Mouse (Mus musculus) lung, adult 18-20 months (tissue): ENCODE measurements around the gene Mafb.

Source experiments
- DNase-seq, 2 experiments: peaks; one replicate each; pipeline ENCODE4 v3.0.0; 2022; ENCODE audit warnings: mixed read lengths in 2 of 2

The Mafb gene

DNA sequence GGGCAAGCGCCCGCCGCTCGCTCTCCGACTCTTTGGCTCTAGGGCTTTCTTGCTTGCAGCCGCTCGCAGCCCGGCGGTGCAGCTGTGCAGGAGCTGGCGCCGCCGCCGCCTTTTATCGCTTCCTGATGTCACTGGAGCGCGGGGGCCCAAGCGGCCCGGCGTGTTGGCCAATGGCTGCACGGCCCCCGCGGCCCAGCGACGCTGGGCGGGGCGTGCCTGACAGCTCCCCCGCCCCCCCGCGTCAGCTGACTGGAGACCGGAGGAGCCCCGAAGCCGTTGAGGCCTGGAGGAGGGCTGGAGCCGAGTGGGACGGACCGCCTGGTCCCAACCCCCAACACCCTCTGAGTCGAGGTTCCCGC, at the start of gene Mafb:
Gene Mafb (minus strand): TSS at position 86 of the 359 bp plus-strand sequence.
- peak; percentile 90 to 93 for DNase-seq

- no peak for DNase-seq
These were observed 48.3 kb upstream of the Mafb start for GRCm38 (mm10) chr2:160415161-160415560.

GRCm38 (mm10) chr2:160414736-160415135, 47.9 kb upstream of the Mafb start:
- no peak for DNase-seq

DNA sequence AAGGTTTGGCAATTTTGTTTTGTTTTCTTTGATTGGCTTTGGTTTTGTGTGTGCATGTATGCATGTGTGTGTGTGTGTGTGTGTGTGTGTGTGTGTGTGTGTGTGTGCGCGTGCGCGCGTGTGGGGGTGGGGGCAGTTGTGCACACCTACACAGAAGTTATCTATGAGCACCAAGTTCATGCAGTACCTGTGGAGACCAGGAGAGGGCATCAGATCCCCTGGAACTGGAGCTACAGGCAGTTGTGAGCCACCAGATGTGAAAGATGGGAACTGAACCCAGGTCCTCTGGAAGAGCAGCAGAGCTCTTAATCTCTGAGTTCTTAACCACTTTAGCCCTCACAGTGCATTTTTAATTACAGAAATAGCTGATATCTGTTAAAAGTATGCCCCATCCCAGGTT, 47.1 kb upstream of the Mafb start:
- DNase-seq: peak in 1 of 2 experiments; percentile 17

GRCm38 (mm10) chr2:160413055-160413454, 46.2 kb upstream of the Mafb start:
- no peak for DNase-seq

- DNase-seq: no peak
These were observed 44.6 kb upstream of the Mafb start for GRCm38 (mm10) chr2:160411431-160411830.

DNA sequence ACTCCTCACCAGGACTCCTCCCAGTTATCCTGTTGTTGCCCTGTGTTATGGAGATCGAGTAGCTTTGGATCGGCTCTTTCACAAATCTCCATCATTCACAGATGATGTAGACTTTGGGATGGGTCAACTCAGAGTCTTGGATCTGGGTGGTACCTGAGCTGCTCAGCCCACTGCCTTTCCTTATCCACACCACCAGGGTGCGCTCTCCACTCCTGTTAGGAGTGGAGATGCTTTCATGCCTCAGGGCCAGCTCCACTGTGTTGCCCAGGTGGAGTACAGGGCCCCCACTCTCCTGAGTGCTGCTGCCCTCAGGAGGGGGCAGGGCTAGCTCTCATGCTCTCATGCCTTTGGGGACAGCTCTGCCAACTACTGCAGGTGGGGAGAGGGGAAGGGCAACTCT, 40.9 kb upstream of the Mafb start:
- DNase-seq: no peak

- no peak for DNase-seq
These were observed 30.9 kb upstream of the Mafb start for GRCm38 (mm10) chr2:160397747-160398146.

DNA sequence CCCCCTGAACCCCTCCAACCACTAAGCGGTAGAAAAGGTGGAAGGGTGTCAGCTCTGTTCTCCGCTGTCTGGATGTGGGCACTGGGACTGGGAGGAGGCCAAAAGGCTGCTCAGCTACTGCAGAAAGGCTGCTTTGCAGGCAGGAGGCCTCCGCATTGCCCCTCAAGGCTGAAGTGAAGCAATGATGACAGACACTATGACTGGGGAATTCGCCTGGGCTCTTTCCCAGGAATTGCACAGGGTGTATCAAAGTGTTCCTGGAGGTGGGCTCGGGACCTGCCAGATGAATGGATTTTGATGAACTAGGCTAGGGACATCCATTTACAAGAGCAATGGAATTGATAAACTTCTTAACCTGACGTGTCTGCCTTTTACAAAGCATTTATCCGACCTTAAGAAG, 27.9 kb upstream of the Mafb start:
- no peak for DNase-seq

DNA sequence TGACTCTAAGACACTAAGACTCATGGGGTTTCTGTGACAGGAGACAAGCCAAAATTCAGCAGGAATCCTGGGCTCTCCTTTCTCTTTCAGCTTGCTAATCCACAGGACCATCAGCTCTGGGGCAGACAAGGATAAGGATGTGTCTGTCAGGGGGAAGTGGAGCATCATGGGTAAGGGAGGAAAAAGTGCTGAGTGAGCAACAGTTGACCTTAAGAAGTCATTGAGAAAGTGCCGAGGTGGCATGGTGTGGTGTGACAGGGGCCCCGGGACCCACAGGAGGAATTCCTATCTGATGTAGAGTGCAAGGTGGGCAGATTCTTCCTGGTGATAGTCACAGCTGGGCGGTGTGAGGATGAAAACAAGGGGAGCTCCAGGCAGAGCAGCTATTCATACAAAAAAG, 25.8 kb upstream of the Mafb start:
- no peak for DNase-seq

DNA sequence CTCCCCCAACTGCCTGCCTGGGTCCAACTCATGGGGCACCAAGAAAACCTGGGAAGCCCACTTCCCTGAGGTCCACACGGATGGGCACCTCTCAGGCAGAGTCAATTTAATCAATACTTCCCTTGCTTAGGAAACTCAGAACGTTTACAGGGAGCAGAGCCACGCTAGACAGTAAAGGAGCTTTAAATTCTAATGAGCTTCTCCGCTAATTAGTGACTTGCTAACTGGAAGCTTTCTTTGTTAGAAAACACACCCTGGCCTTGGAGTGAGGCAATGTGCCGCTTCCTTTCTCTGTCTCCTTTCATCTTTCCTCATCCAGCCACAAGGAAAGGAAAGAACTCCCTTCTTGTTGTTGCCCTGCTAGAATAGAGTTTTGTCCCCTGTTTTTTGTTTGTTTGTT, 21.7 kb upstream of the Mafb start:
- DNase-seq: no peak

DNA sequence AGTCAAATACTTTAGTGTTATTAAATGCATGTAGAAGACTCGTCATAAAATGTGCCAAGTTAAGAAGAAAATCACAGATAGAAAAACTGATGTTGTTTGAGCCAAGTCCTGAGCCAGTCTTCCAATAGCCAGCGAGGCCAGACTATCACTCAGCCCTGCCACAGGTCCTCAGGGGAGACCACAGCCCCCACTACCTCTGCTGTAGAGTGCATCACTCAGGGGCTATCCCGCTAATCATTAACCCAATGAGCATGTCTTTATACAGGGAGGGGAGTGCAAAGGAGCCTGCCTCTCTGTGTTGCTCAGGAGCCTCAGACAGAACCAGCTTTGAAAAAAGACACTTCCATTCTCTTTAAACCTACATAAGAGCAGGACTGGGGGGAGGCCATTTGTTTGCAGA, 16.6 kb upstream of the Mafb start:
- no peak for DNase-seq

DNA sequence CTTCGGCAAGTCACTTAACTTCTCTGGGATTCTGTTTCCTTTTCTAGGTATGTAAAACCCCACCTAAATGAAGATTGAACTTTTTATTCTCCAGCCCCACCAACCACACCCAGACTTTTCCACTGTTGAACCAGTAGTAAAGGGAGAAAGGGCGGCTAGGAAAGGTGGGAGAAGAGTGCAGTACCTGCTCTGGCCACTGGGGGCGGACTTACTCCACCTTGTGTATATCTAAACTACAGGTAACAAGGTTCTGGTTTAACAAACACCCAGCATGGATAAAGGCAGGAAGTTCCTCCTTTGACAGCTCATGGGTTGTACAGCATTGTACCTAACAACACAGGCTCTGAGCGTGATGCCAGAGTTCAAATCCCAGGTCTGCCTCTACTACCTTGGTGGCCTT, 11.4 kb upstream of the Mafb start:
- DNase-seq: peak; percentile 16 to 24

DNA sequence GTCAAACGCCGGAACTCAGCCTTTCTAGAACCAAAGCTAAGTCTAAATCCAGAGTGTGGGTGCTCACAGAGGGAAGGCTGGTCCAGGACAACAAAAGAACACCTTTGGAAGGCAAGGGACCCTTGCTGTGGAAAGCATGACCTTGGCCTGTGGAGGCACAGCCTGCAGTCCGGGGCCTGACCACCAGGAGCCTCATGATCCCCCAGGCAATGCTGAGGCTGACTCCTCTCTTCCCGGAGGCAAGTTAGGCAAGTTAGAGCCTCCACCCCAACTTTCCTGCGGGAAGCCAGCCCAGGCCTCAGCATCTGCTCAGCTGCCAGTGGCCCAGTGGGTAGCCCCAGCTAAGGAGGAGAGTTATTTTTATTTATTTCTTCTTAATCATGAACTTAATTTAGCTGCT, 9.4 kb upstream of the Mafb start:
- no peak for DNase-seq

GRCm38 (mm10) chr2:160369653-160370420, 3.0 kb upstream of the Mafb start:
- no peak for DNase-seq

DNA sequence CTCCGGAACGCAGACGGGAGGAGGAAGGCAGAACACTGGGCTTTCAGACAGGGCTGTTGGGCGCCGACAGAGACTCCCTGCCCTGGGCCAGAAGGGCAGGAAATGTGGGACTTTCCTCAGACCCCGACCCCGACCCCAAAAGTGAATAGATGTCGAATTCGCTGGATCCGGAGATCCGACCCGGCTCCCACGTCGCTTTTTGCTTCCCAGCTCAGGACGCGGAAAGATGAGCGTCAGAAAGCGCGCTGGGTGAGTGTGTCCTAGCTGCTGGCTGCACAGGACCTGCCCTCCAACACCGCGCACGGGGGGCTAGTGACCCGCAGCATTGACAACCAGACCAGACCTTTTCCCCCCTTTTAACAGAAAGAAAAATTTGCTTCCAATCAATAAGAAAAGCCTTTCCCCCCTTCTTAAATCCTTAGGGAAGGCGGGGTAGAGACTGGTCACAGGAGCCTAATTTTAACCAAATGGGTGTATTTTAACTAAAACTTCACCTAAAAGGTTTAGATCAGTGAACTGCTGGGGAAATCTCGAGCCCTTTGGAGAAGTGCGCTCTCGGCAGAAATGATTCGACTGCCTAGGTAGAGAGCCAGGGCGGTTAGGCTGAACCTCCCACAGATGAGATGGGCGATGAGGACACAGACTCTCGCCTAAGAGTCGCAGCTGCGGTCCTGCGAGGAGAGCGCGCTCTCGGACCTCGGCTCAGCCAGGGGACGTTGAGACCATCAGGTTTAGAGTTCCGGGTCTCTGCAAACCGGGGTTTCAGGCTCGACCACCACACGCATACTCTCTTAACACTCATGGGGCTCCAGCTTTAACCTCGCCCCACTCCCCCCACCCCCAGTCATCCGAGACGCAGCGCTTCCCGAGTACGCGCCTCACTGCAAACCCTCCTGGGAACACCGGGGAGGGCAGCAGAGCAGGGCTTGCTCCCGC, 1.8 kb upstream of the Mafb start:
- no peak for DNase-seq

GRCm38 (mm10) chr2:160367448-160368208, 763 bp upstream of the Mafb start:
- DNase-seq: peak; percentile 82 to 86

GRCm38 (mm10) chr2:160366111-160366979, 520 bp downstream of the Mafb start:
- DNase-seq: peak in 1 of 2 experiments; percentile 16

DNA sequence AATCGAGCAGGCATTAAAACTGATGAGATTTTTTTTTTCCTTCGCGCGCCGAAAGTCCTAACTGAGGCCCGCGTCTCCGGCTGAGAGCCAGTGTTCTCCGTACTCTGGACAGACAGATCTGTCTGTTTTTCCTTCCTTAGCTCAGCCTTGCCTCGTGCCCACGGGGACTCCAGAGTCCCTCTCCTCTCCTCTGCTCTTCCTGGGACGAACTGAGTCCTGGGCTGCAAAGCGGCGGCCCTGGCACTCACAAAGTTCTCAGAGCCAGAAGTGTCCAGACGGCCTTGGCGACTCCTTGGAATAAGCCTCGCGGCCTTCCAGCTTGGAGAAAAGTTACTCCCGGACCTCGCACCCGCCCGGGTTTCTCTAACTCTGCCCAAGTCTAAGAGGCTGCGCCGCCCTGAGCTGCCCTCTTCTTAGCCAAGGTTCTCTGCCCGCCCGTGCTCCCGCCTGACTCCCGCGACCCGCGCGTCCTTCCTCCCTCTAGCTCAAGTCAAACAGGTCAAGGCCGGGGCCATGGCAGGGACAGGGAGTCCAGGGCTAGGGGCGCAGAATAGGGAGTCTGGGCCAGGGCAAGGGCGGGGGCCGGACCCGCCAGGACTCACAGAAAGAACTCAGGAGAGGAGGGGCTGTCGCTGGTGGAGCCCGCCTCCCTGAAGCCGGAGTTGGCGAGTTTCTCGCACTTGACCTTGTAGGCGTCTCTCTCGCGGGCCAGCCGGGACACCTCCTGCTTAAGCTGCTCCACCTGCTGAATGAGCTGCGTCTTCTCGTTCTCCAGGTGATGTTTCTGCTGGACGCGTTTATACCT, 1.6 kb downstream of the Mafb start:
- peak; percentile 32 to 36 for DNase-seq

DNA sequence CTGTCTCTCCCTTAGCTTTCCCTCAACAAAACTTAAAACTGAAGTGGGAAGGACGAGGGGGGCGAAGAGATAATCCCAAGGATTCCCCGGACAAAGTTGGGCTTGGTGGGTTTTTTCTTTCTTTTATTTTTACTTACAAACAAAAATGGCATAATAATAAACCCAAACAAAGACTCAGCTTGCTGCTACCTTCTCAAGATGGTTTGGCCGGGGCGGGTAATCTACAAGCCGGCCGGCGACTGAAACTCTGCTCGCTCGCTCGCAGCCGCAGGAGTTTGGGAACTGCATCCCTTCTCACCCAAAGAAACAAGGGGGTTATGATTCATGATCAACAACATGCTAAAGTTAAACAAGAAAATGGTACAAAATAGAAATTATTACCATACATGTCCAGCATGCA, 2.2 kb downstream of the Mafb start:
- DNase-seq: no peak

GRCm38 (mm10) chr2:160364128-160364650, 2.7 kb downstream of the Mafb start:
- DNase-seq: no peak
